Mouse (Mus musculus) kidney, adult 18-20 months (tissue): ENCODE measurements around the gene Arhgef28.
A peak's percentile ranks its signal among the peaks of the same experiment; 100 is the strongest.

Source experiments
- DNase-seq: peaks from one replicate; pipeline ENCODE4 v3.0.0; 2021

Gene Arhgef28

GRCm38 (mm10) chr13:98009070-98009469, 197.2 kb downstream of the Arhgef28 start:
- no peak for DNase-seq

GRCm38 (mm10) chr13:98008588-98008987, 197.7 kb downstream of the Arhgef28 start:
- peak; percentile 48 for DNase-seq

- DNase-seq = peak; percentile 60
These were observed 200.5 kb downstream of the Arhgef28 start for GRCm38 (mm10) chr13:98005611-98006218.

DNA sequence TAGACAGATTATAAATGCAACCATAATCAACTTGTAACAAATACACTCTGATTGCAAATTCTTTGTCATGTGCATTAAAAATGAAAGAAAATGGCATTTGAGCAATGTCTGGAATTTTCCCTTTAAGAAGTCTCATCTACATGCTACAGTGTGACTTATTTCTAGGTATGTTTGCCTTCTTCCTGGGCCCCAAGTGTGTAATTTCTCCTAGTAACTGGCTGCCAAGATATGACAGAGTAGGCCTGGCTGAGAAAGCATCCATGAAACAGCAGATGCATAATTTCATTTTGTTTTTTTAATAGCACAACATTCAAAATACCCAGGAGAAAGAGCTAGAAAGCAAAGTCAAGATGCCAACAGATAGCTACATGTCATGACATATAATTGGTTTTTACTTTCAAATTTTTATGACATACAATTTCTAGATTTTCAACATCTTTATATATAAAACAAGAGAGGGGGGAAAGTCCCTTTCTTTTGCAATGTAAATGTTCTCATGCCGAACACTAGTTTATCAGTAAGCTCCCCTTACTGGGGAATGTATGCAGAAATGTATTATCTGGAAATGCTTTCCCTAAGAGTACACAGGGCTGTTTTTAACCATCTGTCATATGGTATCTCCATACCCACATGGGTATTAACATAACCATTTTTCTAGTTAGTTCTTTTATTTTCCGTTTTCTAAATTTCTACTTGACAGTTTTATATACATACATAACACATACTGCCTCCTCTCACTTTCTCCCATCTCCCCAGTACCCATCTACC, 201.4 kb downstream of the Arhgef28 start:
- DNase-seq = no peak

DNA sequence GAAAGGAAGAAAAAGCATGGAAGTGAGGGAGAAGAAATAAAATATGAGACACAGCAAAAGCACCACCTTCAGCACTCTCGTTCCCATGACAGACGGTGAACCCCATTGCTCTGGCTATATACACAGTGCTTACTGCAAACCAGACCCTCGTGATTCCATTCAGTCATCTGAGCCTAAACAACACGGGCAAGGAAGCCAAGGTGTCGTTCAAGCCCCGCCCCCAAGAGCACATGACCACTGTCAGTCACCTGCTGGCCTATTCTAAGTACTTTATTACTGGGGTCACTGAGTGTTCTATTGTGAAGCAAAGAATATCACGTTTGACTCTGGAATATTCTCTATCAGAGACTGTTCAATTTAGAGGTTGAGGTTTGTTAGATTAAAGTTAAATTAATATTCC, 202.5 kb downstream of the Arhgef28 start:
- no peak for DNase-seq

DNA sequence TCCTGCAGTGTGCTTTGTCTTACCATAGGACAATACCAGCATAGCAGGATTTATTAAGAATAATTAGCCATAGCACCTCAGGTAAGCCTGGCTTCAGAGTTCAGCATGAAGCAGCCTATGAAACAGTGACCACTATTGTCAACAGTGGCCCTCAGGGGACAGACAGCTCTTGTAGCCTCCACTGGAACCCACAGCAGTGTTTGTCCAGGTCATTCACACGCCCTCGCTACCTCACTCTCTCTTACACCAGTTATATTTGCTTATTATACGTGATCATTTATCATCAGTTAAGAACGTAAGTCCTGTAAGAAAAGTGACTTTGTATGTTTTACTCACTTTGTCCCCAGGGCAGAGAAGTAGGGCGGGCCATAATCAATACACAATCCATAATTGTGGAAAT, 203.6 kb downstream of the Arhgef28 start:
- DNase-seq = no peak

- no peak for DNase-seq
These were observed 204.1 kb downstream of the Arhgef28 start for GRCm38 (mm10) chr13:98002121-98002520.

DNA sequence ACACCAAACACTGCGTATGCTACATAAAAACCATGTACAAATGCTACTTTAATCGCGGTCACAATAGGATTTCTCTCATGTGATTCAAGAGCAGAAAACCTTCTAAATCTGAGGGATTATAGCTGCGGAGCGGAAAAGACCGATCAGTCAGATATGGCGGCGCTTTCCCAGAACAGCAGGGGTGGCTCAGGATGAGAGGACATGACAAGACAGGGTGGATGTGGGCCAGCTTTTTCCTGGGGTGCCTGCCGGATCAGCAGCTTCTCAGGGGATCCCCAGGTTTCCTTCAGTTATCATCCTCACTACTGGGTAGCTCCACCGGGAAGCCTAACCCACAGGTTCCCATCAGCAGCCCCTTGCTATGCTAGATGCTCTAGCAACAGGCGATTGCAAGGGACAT, 204.5 kb downstream of the Arhgef28 start:
- DNase-seq = no peak

DNA sequence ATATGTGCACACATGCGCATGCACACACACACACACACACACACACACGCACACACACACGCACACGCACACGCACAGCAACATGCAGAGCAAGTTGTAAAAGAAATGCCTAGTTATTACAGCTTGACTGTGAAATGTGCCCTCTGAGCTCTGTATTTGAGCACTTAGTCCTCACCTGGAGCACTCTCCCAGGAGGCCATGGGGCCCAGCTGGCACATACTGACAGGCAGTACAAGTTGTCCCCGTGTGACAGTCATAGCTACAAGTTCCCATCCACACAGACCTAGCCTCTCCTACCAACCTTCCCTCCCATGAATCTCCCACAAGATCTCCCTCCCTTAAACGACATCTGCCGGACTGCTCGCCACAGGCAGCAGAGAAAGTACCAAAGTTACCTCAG, 205.4 kb downstream of the Arhgef28 start:
- DNase-seq = no peak

DNA sequence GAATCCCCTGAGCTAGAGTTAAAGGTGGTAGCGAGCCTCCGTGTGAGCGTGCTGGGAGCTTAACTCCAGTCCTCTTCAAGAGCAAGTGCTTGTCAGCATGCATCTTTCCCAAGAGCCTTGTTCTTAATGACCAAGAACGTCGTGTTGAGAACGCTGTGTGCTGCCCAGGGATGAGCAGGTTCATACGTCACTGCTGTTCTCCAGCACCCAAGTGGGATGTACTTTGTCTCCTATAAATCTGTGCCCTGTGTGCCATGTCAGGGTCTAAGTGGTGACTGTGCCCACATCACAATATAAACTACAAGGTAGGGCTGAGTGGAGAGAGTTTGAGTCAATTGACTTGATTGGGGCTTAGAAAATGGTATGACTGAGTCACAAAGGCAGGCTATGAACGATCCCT, 207.1 kb downstream of the Arhgef28 start:
- DNase-seq = no peak

- no peak for DNase-seq
These were observed 207.7 kb downstream of the Arhgef28 start for GRCm38 (mm10) chr13:97998570-97998969.

GRCm38 (mm10) chr13:97990939-97991338, 215.3 kb downstream of the Arhgef28 start:
- DNase-seq = no peak

DNA sequence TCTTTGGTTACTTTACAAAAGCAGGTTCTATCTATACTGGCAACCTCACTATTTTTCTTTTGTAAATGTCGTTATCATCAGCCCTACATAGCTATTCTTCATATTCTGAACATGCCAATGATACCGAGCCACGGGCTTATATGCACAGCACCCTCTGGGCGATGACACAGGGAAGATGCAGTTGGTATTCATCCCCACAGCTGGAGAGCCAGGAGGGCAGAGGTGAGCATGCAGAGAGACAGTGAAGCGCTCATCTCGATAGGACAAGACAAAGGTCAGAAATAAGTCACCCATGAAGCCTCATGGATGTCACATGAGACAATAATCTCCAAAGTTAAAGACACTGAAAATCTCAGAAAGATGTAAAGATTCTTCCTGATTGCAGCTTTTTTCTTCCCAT, 217.4 kb downstream of the Arhgef28 start:
- no peak for DNase-seq

- no peak for DNase-seq
These were observed 219.5 kb downstream of the Arhgef28 start for GRCm38 (mm10) chr13:97986691-97987090.

GRCm38 (mm10) chr13:97977104-97977503, 229.1 kb downstream of the Arhgef28 start:
- no peak for DNase-seq

GRCm38 (mm10) chr13:97976642-97977041, 229.6 kb downstream of the Arhgef28 start:
- DNase-seq = peak; percentile 71

DNA sequence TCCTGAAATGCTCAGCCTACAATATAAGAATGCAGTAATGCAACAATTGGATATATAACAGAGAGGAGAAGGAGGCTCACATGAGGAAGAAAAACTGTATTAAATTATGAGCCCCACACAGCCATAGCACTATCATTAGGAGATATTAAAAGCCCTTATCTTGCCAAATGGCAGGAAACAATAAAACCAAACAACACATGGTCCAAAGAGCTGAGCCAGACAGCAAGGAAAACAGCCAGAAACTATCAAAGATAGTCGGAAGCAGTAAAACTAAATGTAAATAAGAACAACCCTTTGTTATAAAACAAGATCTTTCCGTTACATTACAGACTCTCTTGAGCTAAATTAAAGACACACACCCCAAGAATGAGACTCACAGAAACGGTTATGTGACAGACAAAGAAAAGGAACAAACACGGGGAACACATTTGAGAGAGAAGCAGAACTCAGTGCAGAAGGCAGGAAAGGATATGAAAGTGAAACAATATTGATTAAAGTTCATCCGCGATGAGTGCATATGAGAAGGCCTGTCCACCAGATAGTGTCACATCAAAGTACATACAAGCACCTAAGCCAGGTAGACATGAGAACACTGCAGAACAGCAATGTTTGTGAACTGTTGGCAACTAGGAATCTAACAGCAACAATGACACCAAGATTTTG, 231.6 kb downstream of the Arhgef28 start:
- no peak for DNase-seq

DNA sequence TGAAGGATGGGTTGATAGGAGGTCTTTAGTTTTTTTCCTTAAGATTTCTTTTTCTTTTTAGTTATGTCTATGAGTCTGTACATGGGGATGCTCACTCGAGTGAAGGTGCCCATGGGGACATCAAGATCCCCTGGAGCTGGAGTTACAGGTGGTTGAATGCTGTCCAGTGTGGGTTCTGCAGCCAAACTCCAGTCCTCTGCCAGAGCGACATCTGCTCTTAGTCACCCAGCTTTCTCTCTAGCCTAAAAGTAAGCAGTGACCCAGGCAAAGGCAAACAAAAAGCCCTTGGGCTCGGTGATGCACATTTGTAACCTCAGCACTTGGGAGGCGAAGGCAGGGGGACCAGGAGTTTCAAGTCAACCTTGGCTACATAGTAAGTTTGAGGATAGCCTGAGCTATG, 232.3 kb downstream of the Arhgef28 start:
- no peak for DNase-seq

GRCm38 (mm10) chr13:97966077-97966476, 240.2 kb downstream of the Arhgef28 start:
- DNase-seq = no peak

- DNase-seq = no peak
These were observed 241.3 kb downstream of the Arhgef28 start for GRCm38 (mm10) chr13:97964892-97965424.

GRCm38 (mm10) chr13:97960142-97960541, 246.1 kb downstream of the Arhgef28 start:
- DNase-seq = no peak

- DNase-seq = no peak
These were observed 246.8 kb downstream of the Arhgef28 start for GRCm38 (mm10) chr13:97959394-97959888.

DNA sequence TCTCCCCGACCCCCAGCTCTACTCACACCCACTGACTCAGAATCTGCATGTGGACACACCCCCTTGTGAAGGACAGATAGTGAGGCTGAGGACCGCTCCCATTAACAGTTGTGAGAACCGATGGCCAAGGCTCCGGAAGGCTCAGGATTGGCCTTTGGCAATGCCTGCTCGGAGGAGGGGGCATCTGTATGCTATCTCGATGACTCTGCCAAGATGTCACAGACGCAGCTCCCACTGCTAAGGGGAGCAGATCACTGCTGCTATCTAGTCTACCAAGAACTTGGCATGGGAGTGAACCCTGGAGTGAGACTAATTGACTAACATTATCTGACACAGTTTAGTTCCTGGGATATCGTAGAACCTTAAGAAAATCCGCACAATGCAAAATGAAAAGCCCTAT, 250.5 kb downstream of the Arhgef28 start:
- DNase-seq = no peak
